Mouse (Mus musculus): ENCODE results near the gene Fuca1. TPM values are rescaled to one million over a fixed set of nuclear protein-coding genes. Genes with fewer than 3 reads are reported as not detected.

Fuca1 gene
- polyA plus RNA-seq, 1 experiment from 2014 or later, result 38.1 TPM

- H3K9ac ChIP-seq, result no peak overlapping the region
- H3K9me3 ChIP-seq (replicated peaks), result no peaks in the 10 kb centered on the region
- WGBS, result 16% methylated on average over 13 of the region's 13 CpGs
- no peaks in the 10 kb centered on the region for H3K27me3 ChIP-seq
- H3K4me1 ChIP-seq (replicated peaks), result peaks cover 6% of the 10 kb centered on the region; the same call in 1 of the 2 replicates
- H3K27ac ChIP-seq, result no peak overlapping the region
- no peak overlapping the region for H3K4me2 ChIP-seq
- no peak for ATAC-seq (replicated peaks; ENCODE audit: insufficient number of reproducible peaks, insufficient read depth, low FRiP score, low read depth)
- no peaks in the 10 kb centered on the region for H3K36me3 ChIP-seq
- no peak overlapping the region for H3K4me3 ChIP-seq
These were observed 11.0 kb upstream of the Fuca1 start for GRCm38 (mm10) chr4:135909326-135910066.

GRCm38 (mm10) chr4:135911531-135911930 lies 9.0 kb upstream of the Fuca1 start:
- H3K4me1 ChIP-seq (replicated peaks), result peaks cover 6% of the 10 kb centered on the region; the same call in 1 of the 2 replicates
- no peak overlapping the region for H3K9ac ChIP-seq
- H3K4me3 ChIP-seq, result no peak overlapping the region
- 0 out of 2 replicates have a peak overlapping the region, but pooled peaks have one; percentile 3 for H3K27ac ChIP-seq
- WGBS, result 63% methylated on average over 7 of the region's 7 CpGs
- ATAC-seq (replicated peaks; ENCODE audit: insufficient number of reproducible peaks, insufficient read depth, low FRiP score, low read depth), result no peak
- no peaks in the 10 kb centered on the region for H3K9me3 ChIP-seq (replicated peaks)
- H3K36me3 ChIP-seq, result no peaks in the 10 kb centered on the region
- no peaks in the 10 kb centered on the region for H3K27me3 ChIP-seq
- no peak overlapping the region for H3K4me2 ChIP-seq

GRCm38 (mm10) chr4:135912164-135912563 lies 8.4 kb upstream of the Fuca1 start:
- no peak for ATAC-seq (replicated peaks; ENCODE audit: insufficient number of reproducible peaks, insufficient read depth, low FRiP score, low read depth)
- Histone ChIP-seq H3K4me2 (no peak overlapping the region), H3K36me3 (no peaks in the 10 kb centered on the region), H3K27me3 (no peaks in the 10 kb centered on the region), H3K4me1 (replicated peaks) (peaks cover 6% of the 10 kb centered on the region; the same call in 1 of the 2 replicates), H3K9me3 (replicated peaks) (no peaks in the 10 kb centered on the region), H3K27ac (no peak overlapping the region), H3K4me3 (no peak overlapping the region), H3K9ac (no peak overlapping the region)
- WGBS, result 47% methylated on average over 3 of the region's 3 CpGs

DNA sequence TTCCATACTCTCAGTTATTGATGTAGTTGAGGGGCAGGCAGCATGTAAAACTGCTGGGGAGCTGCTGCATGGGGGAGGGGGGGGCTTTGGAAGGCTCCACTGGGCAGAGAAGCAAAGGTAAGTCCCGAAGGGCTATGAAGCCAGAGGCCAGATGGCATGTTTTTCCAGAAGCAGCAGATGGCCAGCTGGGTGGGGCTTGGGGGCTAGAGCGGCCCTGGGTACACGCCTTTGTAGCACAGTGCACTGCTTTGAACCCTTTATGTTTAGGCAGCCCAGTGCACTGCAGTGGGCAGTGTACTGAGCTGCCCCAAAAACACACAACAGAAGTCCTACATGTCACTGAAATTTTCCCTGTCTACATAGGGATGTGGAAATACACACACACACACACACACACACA lies 7.7 kb upstream of the Fuca1 start:
- no peak overlapping the region for H3K9ac ChIP-seq
- H3K27ac ChIP-seq, result no peak overlapping the region
- no peak overlapping the region for H3K4me3 ChIP-seq
- H3K36me3 ChIP-seq, result no peaks in the 10 kb centered on the region
- H3K4me1 ChIP-seq (replicated peaks), result peaks cover 6% of the 10 kb centered on the region; the same call in 1 of the 2 replicates
- no peaks in the 10 kb centered on the region for H3K9me3 ChIP-seq (replicated peaks)
- peak; percentile 47; the same call in 1 of the 2 replicates for ATAC-seq (replicated peaks; ENCODE audit: insufficient number of reproducible peaks, insufficient read depth, low FRiP score, low read depth)
- no peaks in the 10 kb centered on the region for H3K27me3 ChIP-seq
- H3K4me2 ChIP-seq, result no peak overlapping the region
- WGBS, result 40% methylated on average over 3 of the region's 3 CpGs

DNA sequence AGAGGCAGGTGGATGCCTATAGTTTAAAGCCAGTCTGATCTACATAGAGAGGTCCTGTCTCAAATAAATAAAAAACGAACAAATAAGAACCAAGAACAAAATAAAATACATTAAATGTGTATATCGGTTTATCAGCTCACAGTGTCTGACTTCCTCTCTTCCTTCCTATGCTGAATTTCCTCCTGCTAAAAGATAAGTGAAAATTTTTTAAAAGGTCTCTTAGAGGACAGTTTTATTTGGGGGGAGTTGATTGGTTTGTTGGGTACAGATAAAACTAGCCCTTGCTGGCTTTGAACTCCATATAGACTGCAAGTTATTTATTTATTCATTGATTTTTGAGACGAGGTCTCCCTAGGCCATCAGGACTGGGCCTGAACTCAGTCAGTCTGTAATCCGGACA lies 7.1 kb upstream of the Fuca1 start:
- Histone ChIP-seq H3K4me1 (replicated peaks) (peaks cover 6% of the 10 kb centered on the region; the same call in 1 of the 2 replicates), H3K4me2 (no peak overlapping the region), H3K9me3 (replicated peaks) (no peaks in the 10 kb centered on the region), H3K27me3 (no peaks in the 10 kb centered on the region), H3K36me3 (no peaks in the 10 kb centered on the region), H3K4me3 (no peak overlapping the region), H3K27ac (no peak overlapping the region), H3K9ac (no peak overlapping the region)
- no peak for ATAC-seq (replicated peaks; ENCODE audit: insufficient number of reproducible peaks, insufficient read depth, low FRiP score, low read depth)
- WGBS, result 60% methylated on average over 4 of the region's 4 CpGs

- H3K9ac ChIP-seq, result no peak overlapping the region
- H3K4me2 ChIP-seq, result no peak overlapping the region
- H3K36me3 ChIP-seq, result no peaks in the 10 kb centered on the region
- WGBS, result 75% methylated on average over 13 of the region's 13 CpGs
- no peak for ATAC-seq (replicated peaks; ENCODE audit: insufficient number of reproducible peaks, insufficient read depth, low FRiP score, low read depth)
- no peaks in the 10 kb centered on the region for H3K27me3 ChIP-seq
- H3K4me1 ChIP-seq (replicated peaks), result peaks cover 10% of the 10 kb centered on the region
- no peak overlapping the region for H3K4me3 ChIP-seq
- no peaks in the 10 kb centered on the region for H3K9me3 ChIP-seq (replicated peaks)
- no peak overlapping the region for H3K27ac ChIP-seq
These were observed 1.8 kb upstream of the Fuca1 start for GRCm38 (mm10) chr4:135918635-135919279.

GRCm38 (mm10) chr4:135919280-135919639 lies 1.3 kb upstream of the Fuca1 start:
- Histone ChIP-seq H3K36me3 (no peaks in the 10 kb centered on the region), H3K9me3 (replicated peaks) (no peaks in the 10 kb centered on the region), H3K4me2 (no peak overlapping the region), H3K4me1 (replicated peaks) (peaks cover 10% of the 10 kb centered on the region), H3K4me3 (no peak overlapping the region), H3K27ac (no peak overlapping the region), H3K27me3 (no peaks in the 10 kb centered on the region), H3K9ac (no peak overlapping the region)
- WGBS, result 89% methylated on average over 3 of the region's 3 CpGs
- no peak for ATAC-seq (replicated peaks; ENCODE audit: insufficient number of reproducible peaks, insufficient read depth, low FRiP score, low read depth)

DNA sequence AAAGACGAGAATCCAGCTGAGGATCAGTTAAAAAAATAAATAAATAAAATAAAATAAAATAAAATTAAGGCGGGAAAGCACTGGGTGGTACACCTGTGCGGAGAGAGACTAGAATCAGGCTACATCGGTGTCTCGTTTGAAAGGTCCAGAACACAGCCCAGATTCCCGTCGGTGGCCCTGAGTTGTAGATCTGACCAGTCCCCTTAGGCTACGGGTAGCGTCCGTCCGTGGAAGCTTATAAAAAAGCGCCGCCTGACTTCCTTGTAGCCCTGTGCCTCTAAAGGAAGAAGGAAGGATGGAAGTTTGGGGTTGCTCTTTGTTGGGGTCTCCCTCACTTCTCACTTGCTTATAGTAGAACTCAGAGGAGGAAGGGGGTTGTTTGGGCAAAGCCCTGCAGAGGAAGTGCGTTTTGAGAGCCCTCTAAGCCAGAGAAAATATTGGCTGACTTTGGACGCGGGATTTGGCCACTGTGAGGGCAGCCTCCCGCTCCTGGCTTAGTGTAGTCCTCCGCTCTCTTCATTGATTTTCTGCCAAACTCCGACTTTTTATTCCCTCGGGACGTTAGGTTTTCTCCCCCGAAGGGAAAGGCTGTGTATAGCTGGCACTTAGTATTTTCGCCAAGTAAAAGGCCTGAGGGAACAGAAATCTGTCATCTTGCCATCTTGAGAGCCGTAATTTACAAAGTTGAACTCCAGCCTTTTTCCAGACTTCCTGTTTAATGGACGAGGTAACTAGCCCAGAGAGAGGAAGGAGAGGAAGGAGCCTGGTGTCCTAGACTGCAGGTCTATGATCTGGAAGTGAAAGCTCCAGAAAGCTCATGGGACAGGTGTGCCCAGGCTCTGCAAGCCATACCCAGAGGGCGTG lies 954 bp downstream of the Fuca1 start:
- WGBS, result 8% methylated on average over 26 of the region's 26 CpGs
- Histone ChIP-seq H3K9me3 (replicated peaks) (no peaks in the 10 kb centered on the region), H3K4me2 (peak overlapping the region; percentile 94), H3K27ac (peak overlapping the region; percentile 78), H3K36me3 (0 out of 2 replicates have a peak, but pooled peaks cover under 1% of the 10 kb centered on the region), H3K4me3 (peak overlapping the region; percentile 89), H3K4me1 (replicated peaks) (peaks cover 20% of the 10 kb centered on the region), H3K9ac (peak overlapping the region; percentile 81), H3K27me3 (no peaks in the 10 kb centered on the region)
- no peak for ATAC-seq (replicated peaks; ENCODE audit: insufficient number of reproducible peaks, insufficient read depth, low FRiP score, low read depth)

DNA sequence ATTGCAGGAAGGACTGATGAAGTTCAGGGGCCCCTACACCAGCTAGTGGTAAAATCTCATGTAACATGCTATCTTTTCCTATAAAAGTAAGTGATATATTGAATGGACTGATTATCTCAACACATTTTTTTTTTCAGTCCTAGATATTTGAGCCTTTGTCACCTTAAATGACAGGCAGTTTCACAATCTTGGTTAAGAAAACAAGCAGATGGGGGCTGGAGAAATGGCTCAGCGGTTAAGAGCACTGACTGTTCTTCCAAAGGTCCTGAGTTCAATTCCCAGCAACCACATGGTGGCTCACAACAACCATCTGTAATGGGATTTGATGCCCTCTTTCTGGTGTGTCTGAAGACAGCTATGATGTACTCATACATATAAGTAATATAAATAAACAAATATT lies 1.7 kb downstream of the Fuca1 start:
- no peak overlapping the region; the same call in 1 of the 2 replicates for H3K9ac ChIP-seq
- 88% methylated on average over 1 of the region's 1 CpGs for WGBS
- H3K27me3 ChIP-seq, result no peaks in the 10 kb centered on the region
- 0 out of 2 replicates have a peak, but pooled peaks cover 5% of the 10 kb centered on the region for H3K36me3 ChIP-seq
- no peak overlapping the region for H3K27ac ChIP-seq
- no peaks in the 10 kb centered on the region for H3K9me3 ChIP-seq (replicated peaks)
- peak overlapping the region; percentile 94 for H3K4me2 ChIP-seq
- no peak for ATAC-seq (replicated peaks; ENCODE audit: insufficient number of reproducible peaks, insufficient read depth, low FRiP score, low read depth)
- peak overlapping the region; percentile 89; the same call in 1 of the 2 replicates for H3K4me3 ChIP-seq
- H3K4me1 ChIP-seq (replicated peaks), result peaks cover 20% of the 10 kb centered on the region

GRCm38 (mm10) chr4:135924418-135924817 lies 3.9 kb downstream of the Fuca1 start:
- no peaks in the 10 kb centered on the region for H3K27me3 ChIP-seq
- no peak overlapping the region for H3K9ac ChIP-seq
- H3K4me1 ChIP-seq (replicated peaks), result peaks cover 20% of the 10 kb centered on the region
- 91% methylated on average over 2 of the region's 2 CpGs for WGBS
- H3K36me3 ChIP-seq, result 0 out of 2 replicates have a peak, but pooled peaks cover 5% of the 10 kb centered on the region
- H3K4me2 ChIP-seq, result no peak overlapping the region
- ATAC-seq (replicated peaks; ENCODE audit: insufficient number of reproducible peaks, insufficient read depth, low FRiP score, low read depth), result no peak
- H3K27ac ChIP-seq, result no peak overlapping the region
- H3K4me3 ChIP-seq, result no peak overlapping the region
- no peaks in the 10 kb centered on the region for H3K9me3 ChIP-seq (replicated peaks)

DNA sequence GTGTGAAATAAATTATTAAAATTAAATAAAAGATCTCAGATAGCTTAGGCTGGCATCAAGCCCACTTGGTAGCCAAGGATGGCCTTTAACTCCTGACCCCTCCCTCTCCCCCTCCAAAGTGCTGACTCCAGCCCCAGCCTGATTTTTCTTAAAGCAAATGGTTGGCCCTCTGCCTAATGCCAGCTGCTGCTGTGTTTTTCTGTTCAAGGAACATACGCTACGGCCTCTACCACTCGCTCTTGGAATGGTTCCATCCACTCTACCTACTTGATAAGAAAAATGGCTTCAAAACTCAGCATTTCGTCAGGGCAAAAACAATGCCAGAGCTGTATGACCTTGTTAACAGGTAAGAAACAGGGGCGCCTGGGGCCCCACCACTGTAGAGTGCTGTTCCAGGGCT lies 4.8 kb downstream of the Fuca1 start:
- Histone ChIP-seq H3K27me3 (no peaks in the 10 kb centered on the region), H3K4me1 (replicated peaks) (peaks cover 20% of the 10 kb centered on the region), H3K9ac (no peak overlapping the region), H3K4me2 (no peak overlapping the region), H3K36me3 (0 out of 2 replicates have a peak, but pooled peaks cover 5% of the 10 kb centered on the region), H3K4me3 (no peak overlapping the region), H3K27ac (peak overlapping the region; percentile 11; the same call in 1 of the 2 replicates), H3K9me3 (replicated peaks) (no peaks in the 10 kb centered on the region)
- WGBS, result 50% methylated on average over 5 of the region's 5 CpGs
- ATAC-seq (replicated peaks; ENCODE audit: insufficient number of reproducible peaks, insufficient read depth, low FRiP score, low read depth), result no peak

All from heart, embryonic 15.5 days (tissue).